Mouse (Mus musculus) adrenal gland, postnatal 25 days (tissue): ENCODE measurements around the gene Olfr370. TPM values are rescaled to one million over a fixed set of nuclear protein-coding genes. Genes with fewer than 3 reads are reported as not detected.

Experiments used
- total RNA-seq: library from RNA; stranded (reverse); gene quantifications from 2 replicates; pipeline ENCODE4 v1.2.3, GENCODE M21; 2021

Gene Olfr370
- total RNA-seq, 1 experiment from 2014 or later: not detected

Other genes with a start within 250 kb of the Olfr370 start
- gene Ucp1, start 245.4 kb upstream of the Olfr370 start, total RNA-seq: 500 and 879 TPM in 2 replicates
- 28.4 and 30.0 TPM in 2 replicates for gene Elmod2, start 203.3 kb upstream of the Olfr370 start, total RNA-seq
- gene Mgat4d, start 187.3 kb upstream of the Olfr370 start, total RNA-seq: not detected in 2 replicates
- gene Clgn, start 145.9 kb upstream of the Olfr370 start, total RNA-seq: 0.18 TPM in 1 of 2 replicates, not detected in the other
- gene Scoc, start 77.4 kb upstream of the Olfr370 start, total RNA-seq: 62.3 and 76.3 TPM in 2 replicates
- 223 and 229 TPM in 2 replicates for gene Ndufb7, start 30.9 kb downstream of the Olfr370 start, total RNA-seq
- gene Tecr, start 72.2 kb downstream of the Olfr370 start, total RNA-seq: 582 and 661 TPM in 2 replicates
- 27.7 and 28.0 TPM in 2 replicates for gene Dnajb1, start 72.4 kb downstream of the Olfr370 start, total RNA-seq
- gene Gipc1, start 116.9 kb downstream of the Olfr370 start, total RNA-seq: 42.3 and 48.8 TPM in 2 replicates
- gene Ptger1, start 130.9 kb downstream of the Olfr370 start, total RNA-seq: 0.86 and 2.5 TPM in 2 replicates
- 120 and 146 TPM in 2 replicates for gene Pkn1, start 163.4 kb downstream of the Olfr370 start, total RNA-seq
- gene Ddx39, start 179.4 kb downstream of the Olfr370 start, total RNA-seq: 25.7 and 29.5 TPM in 2 replicates
- gene Adgre5, start 205.5 kb downstream of the Olfr370 start, total RNA-seq: 28.7 and 40.6 TPM in 2 replicates